Mouse (Mus musculus) thymus, postnatal 36 days (tissue): ENCODE results near the gene Skint4.

Source experiments
- DNase-seq, 2 experiments: peaks; one replicate each; pipeline ENCODE4 v3.0.0; 2022; ENCODE audit warnings: mixed read lengths in 2 of 2

Gene Skint4

DNA sequence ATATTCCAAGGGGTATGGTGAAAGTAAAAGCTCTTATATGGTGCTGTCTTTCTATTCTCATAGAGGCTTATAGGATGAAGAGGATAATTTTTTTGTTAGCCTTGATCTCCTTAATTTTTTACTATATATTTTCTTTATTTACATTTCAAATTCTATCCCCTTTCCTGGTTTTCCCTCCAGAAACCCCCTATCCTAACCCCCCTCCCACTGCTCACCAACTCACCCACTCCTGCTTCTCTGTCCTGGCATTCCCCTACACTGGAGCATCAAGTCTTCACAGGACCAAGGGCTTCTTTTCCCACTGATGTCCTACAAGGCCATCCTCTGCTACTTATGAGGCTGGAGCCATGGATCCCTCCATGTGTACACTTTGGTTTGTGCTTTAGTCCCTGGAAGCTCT is at the start of gene Skint4:
TSS of gene Skint4 (plus strand) at position 301 of the 400 bp plus-strand sequence.
- DNase-seq, result no peak
